Mouse (Mus musculus) left cerebral cortex, adult 11 months (tissue): ENCODE results near the gene Fbxo21.

Source experiments
- DNase-seq: peaks from one replicate; pipeline ENCODE4 v3.0.0; 2022; ENCODE audit warnings: low spot score

Gene Fbxo21

DNA sequence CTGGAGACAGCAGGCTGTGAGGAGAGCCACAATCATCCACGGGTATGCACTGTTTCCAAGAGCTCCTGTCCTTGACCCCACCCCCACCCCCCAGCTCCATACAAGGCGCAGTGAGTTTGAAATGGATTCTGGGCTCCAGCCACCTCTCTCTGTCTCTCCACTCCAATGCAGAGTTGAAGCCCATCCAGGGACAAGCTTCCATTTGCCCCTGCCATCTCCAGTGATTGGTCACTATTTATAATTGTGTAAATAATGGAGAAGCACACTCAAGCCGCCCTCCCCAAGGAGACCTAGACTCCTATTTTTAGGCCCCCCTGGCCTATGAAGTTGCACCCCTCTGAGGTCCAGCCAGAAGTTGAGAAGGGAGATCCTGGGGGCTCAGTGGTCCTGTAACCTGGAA lies 46.5 kb downstream of the Fbxo21 start:
- DNase-seq, result no peak

DNA sequence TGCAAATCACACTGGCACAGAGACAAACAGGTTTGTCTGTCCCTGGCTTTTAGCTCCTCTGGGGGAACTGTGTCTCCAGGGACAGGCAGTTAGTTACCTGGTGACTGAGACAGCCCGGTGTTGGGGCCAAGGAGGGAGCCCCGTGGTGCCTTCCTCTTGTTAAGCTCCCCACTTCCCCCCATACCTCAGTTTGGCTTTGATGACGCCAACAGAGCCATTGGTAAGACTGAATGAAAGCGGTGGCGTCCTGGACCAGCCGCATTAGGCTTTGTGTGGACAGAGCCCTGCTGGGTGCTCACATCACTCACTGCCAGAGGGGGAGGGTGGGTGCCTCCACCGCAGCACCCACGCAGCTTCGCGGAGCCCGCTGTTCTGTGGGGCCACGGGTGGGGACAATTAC lies 49.4 kb downstream of the Fbxo21 start:
- no peak for DNase-seq

DNA sequence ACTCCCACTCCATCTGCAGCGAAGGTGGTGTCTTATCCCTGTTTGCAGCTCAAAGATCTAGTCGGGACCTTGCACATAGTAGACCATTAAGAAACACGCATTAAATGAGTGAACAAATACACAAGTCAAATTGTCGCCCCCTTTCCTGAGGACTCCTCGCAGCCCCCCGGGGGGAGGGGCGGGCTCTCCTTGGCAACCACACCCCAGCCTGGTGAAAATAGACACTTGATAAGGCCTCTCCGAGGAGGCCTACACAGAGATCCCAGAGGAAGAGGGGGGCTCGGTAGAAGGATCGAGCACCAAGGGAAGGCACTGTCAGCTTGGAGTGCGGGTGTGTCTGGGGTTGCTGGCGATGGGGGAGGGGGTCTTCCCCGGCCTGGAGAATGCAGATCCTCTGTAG lies 49.8 kb downstream of the Fbxo21 start:
- no peak for DNase-seq

DNA sequence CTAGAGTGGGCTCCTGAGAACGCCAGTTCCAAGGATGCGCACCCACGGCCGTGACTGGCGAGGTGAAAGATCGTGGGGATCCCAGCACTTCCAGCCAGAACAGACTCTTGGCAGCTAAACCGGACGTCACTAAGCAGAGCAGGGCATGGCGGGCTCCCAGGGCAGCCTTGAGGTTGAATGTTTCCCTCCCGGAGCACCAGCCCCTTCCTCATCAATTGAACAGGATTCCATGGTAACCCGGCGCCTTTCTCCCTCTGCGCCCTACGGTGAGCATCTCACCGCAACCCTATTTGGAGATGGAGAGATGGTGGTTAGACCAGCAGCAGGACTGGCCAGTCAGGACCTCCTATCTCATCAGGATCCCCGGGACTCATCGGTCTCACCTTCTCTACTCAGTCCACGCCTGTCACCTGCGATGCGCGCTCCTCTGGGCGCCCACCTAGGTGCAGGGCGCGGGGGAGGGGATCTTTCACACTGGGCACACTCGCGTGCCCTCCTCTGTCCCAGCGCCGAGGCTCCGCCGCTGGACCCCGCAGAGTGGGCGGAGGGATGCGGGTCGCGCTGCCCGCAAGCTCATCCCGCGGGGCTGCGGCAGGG lies 50.7 kb downstream of the Fbxo21 start:
- DNase-seq, result no peak

DNA sequence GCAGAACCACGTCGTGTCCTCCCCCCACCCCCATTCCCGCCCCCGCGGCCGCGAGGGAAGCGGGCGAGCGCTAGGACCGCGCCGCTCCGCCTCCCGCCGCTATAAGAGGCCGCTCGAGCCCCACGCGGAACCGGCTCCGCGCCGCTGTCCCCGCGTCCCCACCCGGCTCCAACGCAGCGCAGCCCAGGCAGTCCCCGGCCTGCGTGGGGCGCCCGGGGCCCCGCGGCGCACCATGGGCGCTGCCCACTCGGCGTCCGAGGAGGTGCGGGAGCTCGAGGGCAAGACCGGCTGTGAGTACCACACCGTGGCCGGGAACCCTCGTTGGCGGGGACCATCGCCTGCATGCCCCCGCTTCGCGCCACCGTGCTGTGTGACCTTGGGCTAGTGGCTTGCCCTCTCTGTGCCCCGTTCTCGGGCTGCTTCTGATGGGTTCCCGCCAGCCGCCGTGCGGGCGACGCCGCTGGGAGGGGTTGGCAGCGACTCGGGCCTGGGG lies 51.2 kb downstream of the Fbxo21 start, which contains the start of gene Tesc:
Tesc (plus strand) TSS at position 46 of the 493 bp plus-strand sequence.
- DNase-seq, result no peak

DNA sequence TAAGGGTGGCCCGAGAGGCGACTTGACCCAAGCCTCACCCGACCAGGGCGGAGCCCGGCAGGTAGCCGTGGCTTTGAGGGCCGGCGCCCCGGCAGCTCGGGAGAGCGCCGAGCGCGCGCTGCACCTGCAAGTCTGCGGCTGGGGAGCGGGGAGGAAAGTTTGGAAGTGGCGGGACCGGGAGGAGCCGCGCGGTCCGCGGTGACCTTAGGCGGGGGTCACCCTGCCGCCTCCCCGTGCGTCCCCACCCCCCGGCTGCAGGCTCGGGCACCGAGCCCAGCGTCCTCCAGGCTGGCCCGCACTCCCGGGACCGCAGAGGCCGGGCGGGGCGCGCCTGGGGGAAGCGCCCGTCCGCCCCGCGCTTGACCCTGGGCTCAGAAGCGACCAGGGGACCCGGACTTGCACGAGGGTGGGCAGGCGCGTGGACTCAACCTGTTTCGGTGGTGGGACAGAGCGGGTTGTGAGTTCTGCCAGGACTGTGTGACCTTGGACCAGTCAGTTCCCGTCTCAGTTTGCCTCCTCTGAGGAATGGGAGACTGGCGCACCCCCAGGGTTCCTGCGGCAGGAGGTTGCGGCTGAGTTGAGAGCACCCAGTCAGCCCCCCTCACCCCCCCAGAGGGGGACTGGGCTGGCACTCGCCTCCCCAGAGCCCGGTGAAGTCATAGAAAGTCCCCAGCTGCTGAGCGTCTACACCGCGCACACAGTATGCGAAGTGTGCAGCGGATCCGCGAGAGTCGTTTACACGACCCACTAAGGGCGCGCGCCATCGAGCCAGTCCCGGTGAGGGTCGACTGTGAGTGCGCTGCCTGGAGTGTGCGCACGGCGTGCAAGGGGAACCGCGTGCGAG lies 51.9 kb downstream of the Fbxo21 start:
- no peak for DNase-seq

DNA sequence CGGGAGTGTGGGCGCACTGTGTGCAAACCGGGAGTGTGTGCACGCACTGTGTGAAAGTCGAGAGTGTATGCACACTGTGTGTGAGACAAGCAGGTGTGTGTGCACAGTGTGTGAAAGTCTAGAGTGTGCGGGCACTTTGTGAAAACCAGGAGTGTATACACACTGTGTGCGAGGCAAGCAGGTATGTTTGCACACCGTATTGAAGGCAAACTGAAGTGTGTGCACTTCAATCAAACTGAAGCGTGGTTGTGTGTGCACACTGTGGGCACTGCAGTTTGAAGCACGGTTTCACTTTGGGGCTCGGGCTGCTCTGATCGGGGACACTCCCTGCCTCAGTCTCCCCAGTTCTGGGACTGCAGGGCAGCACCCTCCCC lies 52.5 kb downstream of the Fbxo21 start:
- no peak for DNase-seq

DNA sequence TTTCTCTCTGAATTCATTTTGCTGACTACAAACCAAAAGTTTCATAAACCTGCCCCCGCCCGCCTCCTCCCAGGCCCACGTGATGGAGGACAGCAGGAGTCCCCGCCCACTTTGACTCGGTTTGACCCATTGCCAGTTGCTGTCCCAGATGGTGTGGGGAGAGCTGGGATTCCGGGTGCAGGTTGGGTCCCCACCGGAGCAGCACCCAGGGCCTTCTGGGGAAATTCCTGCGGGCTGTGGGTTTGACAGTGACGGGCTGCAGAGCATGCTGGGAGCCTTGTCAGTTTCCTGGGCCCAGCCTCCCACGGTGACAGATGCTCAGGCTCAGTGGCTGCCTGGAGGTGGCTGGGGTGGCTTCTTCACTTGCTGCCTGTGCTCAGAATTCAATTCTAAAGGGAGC lies 52.9 kb downstream of the Fbxo21 start:
- peak; percentile 66 for DNase-seq

DNA sequence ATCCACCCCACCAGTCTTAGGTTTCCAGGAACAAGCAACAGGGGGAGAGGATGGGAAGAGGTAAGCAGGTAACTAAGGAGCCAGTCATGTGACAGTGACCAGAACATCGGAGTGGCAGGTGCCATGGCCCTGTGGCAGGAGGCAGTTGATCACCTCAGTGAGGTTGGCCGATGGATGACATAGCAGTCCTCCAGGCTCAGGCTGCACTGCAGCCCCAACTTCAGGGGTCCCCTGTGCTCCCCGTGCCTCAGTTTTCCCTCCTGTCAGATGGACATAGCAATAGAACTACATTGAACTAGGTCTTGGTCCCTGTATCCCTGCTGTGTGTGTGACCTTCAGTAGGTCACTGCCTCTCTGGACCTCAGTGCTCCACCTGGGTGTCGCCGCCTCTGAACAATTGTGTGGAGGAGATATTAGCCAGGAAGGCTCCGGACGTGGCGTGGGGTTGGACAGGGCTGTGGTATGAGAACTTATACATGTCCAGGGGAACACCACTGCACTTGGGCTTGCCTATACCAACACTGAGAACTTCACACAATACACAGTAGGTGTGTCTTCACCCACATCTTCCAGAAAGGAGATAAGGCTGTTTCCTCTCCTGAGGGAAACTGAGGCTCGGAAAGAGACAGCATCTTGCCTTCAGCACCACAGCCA lies 53.6 kb downstream of the Fbxo21 start:
- no peak for DNase-seq

DNA sequence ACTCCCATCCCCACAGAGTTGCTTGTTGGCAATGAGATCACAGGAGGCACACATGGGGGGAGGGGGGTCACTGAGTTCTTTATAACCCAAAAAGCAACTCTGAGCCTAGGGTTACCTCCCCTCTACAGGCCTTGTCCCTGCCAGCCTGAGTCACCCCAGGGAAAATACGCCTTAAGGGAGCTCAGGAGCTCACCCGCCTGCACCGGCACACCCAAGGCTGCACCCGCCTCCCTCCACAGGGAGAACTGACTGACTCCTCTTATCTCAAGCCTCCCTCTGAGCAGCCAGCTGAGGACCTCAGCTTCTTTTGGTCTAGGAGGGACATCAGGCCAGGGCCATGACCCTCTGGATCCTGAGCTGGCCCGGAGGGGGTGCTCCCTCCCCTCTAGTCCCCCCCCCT lies 54.5 kb downstream of the Fbxo21 start:
- no peak for DNase-seq

DNA sequence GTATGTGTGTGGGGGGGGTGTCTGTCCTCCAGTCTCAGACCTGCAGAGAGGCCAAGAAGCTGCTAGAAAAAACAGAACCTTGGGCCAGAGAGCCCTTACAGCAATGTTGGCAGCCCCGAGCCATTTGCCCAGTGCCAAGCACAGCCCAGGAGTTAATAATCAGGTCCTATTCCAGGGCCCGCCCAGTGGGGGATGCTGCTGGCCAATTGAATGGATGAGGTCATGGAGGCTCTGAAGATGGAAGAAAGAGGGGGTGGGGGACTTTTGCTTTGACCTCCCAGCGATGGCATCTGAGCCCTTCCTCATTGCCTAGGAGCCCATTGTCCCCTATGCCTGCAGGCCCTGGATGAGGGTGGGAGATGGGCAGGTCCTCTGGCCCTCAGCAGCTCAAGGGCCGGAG lies 55.0 kb downstream of the Fbxo21 start:
- no peak for DNase-seq

DNA sequence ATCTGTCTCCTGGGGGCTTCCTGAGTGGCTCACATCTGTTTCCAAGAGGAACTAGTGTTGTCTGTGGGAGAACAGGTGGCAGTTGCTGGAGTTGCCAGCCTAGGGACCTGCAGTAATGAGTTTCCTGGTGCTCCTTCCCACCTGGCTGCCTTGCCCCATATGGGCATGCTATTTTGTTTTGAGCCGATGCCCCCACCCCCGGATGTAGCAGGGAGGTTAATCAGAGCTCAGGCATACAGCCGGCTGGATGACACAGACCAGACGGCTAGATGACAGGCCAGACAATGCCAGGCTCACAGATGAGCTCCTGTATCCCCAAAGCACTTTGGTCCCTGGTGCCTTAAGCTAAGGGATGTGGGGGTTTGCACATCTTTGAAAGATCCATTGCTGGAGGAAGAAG lies 56.8 kb downstream of the Fbxo21 start:
- no peak for DNase-seq

DNA sequence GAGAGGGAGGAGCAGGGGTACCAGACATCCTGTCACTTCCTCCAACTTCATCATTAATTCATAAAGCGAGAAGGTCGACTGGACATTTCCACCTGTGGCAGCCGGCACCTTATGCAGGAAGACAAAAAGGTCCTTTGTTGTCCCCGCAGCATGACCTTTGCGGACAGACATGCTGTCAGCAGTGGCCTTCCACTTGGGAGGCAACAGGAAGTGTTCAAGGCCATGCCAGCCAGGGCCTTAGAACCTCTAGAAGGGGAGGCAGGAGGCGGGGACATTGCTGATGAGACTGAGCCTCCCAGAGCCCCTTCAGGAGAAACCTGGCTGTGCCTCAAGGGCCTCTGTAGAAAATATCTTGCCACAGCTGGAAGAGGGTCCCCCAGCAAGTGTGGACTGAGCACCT lies 57.2 kb downstream of the Fbxo21 start:
- DNase-seq, result no peak

DNA sequence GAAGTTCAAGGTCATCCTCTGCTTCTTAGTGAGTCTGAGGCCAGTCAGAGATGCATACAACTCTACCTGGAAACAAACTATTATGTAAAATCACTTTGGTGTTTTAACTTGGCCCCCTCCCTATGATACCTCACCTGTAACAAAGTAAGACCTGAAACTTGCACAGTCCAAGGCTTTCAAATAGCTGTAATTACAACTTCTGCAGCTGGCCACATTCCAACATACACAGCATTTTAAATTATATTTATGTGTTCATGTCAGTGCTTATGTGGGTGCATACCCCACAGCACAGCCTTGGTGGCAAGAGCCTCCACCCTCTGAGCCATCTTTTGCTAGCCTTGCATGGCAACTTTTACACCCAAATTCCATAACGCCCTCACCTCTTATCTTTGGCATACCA lies 58.1 kb downstream of the Fbxo21 start:
- DNase-seq, result no peak

DNA sequence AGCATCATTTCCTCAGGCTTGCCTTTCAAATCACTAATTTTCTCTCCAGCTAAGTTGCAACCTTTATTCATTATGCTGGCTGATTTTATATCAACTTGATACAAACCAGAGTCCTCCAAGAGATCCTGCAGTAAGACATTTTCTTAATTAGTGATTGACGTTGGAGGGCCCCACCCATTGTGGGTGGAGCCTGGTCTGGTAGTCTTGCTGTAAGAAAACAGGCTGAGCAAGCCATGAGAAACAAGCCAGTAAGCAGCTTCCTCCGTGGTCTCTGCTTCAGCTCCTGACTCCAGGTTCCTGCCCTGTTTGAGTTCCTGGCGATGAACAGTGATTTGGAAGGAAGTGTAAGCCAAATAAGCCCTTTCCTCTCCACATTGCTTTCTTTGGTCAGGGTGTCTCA lies 59.3 kb downstream of the Fbxo21 start:
- DNase-seq, result no peak

DNA sequence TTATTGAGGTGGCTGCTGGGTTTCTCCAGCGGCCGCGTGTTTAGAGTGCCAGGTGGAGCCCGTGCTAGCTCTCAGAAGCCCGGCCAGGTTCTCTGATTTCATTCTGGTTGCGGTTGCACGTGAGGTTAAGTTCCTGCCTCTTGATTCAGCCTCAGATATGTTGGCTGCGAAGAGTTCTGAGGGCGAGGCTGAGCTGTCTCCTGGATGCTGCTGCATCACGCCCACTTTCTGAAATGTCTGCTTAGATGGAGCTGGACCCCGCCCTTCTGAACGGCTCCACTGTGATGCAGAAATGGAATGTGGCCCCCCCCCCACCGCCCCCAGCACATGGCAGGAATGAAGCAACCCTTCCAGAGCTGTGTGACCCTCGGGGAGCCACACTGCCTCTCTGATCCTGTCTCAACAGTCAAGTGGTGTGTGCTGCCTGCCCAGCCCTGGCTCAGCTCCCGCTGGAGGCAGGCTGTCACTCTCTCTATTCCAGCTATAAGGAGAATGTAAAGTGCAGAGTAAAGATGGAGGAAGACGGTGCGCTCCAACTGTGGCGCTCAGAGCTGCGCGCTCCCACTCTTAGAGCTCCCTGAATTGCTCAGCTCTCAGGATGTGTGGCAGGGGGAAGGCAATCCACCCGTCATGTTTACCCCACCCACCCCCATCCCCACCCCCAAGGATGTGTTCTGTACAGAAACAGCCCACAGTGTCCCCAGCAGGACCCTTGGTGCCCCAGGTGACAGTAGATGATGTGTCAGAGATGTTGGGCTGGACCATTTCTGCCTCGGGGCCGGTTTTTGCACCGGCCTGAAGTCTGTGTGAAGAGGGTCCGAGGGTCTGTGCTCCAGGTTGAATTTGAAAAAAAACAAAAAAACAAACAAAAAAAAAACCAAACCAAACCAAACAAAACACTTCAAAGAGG lies 60.6 kb downstream of the Fbxo21 start:
- DNase-seq, result no peak

DNA sequence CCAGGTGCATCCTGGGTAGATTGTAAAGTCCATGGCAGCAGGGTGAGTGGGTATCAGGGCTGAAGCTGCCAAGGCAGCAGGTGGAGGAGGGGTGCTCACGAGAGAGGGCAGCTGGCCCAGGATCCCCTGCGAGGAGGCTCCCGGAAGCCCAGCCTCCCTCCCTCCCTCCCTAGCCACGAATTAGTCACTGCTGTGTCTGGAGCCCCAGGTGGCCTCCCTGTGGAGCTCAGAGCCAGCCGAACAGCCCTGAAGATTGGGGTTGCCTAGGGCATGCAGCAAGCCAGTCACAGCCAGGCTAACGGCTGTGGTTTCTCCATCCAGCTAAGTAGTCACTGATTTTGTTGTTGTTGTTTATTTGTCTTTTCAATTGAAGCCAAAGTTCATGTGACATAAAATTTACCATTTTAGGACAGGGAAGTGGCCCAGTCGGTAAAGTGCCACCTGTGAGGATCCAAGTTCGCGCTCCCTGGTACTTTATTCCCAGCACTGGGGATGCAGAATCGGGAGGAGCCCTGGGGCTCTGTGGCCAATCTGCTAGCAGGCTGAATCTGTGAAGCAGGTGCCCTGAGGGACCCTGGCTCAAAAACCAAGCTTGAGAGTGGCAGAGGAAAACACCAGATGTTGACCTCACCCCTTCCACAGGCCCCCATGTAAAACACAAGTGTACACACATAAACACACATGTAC lies 61.4 kb downstream of the Fbxo21 start:
- DNase-seq, result no peak

DNA sequence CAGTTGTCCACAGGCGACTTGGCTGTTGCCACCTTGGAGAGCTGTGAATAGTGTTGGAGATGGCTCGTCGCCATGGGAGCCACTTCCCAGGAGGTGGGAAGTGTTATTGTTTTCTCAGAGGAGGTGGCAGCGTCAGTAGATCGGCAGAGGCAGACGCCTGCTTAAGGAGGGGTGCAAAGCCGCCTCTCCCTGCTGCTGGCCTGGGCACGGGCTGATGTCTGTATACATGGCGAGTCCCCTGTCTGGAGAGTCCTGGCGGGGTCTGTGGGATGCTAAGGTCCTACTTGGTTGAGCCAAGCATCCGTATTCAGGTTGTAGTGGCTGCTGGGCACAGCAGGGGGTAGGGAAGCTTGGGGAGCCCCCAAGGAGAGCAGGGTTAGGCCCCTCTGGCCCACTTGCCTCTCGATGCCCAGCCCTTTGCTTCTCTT lies 62.7 kb downstream of the Fbxo21 start:
- DNase-seq, result no peak

DNA sequence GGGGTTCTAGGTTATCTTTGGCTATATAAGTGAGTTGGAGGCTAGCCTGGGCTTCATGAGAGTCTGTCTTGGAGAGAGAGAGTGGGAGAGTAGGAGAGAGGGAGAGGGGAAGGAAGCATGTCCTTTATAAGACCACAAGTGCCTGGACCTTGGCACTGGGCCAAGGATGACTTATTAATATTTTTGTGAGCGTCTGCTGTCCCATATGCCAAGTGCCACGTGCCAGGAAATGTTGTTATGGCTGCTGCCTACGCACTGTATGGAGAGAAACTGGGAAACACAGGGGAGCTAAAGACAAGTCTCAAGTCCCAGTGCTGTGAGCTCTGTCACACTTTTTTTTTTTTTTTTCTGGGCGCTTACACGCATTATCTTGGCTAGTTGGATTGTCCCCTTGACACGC lies 66.1 kb downstream of the Fbxo21 start:
- no peak for DNase-seq

DNA sequence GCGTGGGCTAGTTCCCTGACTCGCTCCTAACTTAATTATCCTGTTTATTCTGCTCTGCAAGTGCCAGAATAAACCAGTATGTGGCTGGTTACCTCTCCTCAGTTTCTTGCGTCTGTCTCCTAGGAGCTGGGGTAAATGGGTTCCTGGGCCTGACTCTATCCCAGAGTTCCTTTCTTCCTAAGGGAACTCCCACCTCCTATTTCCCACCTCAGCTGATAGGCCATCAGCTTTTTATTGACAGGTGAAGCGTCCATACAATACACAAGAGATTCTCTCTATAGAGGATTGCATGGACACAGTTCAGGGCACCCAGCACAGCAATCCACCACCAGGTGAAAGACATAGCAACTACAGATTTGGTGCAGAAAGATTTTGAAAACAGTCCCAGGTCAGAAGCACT lies 67.2 kb downstream of the Fbxo21 start:
- DNase-seq, result no peak

DNA sequence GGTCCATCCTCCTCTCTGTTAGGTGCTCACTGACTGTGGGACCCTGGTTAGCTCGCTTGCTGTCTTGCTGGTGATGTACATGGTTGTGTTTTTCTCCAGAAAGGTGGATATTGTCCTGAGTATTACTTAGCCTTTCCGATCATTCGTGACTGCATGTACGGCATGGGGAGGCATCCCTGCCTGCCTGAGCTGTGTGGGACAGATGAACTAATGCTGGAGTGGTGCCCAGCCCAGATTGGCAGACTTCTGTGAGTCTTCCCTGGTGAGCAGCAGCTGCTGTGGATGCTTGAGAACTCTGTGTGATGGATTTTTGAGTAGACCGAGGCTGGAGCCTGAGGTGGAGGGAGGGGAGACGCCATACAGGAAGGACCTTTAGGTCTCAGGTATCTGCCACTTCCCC lies 68.4 kb downstream of the Fbxo21 start:
- DNase-seq, result no peak

DNA sequence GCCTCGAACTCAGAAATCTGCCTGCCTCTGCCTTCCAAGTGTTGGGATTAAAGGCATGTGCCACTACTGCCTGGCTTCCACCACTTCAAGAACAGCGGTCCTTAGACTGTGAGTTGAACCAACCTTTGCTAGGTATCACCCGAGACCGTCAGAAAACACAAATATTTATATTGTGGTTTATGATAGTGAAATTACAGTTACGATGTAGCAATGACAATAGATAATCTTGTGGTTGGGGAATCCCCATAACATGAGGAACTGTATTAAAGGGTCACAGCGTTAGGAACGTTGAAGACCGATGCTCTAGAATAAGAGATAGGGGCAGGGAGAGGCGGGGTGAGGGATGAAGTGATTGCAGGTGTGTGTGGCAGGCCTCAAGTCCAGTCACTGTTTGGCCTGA lies 68.9 kb downstream of the Fbxo21 start:
- DNase-seq, result no peak
